Mouse (Mus musculus) cerebellum, postnatal 14 days (tissue): ENCODE data around the gene Sptssa.
A peak's percentile ranks its signal among the peaks of the same experiment; 100 is the strongest.
"Not testable (repeated sequence)": the region's sequence is repeated elsewhere in the genome, so short reads cannot be mapped to it uniquely, and the experiment has no call there.

Experiments
- DNase-seq, 2 experiments: peaks; one replicate each; pipeline ENCODE4 v3.0.0; 2021; ENCODE audit warnings: mixed read lengths in 2 of 2

The Sptssa gene

DNA sequence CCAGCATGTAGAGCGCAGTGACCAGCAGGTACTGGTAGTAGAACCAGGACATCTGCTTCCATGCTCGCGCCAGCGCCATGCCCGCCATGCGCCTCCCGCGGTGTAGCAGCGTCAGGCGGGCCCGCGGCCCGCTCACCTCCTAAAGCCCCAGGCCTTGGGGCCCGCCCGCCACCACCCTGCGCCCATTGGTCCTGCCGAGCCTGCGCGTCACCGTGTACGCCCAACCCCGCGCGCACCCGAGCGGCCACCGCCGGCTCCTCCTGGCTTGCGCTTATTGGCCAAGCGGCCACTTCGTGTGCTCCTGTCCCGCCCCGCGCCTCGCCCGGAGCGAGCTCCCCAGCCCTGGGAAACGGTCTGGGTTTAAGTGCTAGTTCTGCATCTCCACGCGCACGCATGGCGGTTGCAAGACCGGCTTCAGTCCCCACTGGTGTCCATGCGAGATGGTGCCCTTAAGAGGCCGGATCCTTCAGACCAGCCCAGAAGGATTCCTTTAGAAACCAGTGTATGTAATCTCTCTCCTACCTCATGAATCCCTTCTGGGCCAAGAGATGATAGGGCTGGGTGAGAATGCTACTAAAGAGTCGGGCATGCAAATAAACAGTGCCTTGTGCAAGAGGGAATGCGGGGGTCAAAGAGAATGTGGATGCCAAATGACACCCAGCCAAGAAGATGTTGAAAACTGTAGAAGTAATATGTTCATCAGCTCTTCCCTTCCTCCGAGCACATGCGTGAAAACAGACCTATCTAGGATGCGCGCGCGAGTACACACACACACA is at the start of gene Sptssa:
Gene Sptssa (minus strand): TSS at position 178 of the 776 bp plus-strand sequence.
- peak; percentile 97 to 98 for DNase-seq

DNA sequence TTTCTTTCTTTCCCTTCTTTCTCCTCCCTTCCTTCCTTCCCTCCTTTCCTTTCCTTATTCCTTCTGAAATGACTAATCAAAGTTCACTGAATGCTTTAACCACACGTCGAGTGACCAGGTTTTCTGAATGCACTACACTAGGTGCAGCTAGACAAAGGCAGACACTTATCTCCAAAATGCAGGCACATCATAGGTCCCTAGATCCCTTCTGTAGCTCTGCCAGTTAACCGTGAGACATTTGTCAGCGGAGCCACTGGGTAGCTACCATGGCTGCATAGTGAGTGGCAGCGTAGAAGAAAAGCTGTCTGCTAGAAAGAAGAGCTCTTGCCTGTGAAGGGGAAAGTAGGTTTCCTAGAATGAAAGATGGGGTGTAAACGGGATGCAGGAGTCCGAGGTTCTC is 43.0 kb upstream of the Sptssa start:
- no peak for DNase-seq

DNA sequence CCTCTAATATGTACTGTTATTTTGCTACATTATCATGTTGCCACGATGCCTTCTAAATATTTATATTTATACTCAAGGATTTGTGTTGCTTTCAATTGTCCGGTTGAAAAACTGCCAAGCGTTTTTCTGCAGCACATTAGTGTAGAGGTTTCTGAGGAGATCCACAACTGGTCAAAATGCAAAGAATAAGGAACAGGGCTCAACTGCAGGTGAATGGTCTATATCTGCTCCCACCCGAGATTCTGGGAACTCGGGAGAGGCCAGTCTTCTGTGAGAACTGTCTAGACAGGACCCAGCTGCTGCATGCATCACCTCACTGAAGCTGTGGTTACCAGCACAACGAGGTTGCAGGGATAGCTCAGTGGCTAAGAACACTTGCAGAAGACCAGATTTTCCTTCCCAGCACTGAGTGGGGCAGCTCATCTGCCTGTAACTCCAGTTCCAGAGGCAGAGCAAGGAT is 41.4 kb upstream of the Sptssa start:
- DNase-seq, result peak; percentile 29 to 36

GRCm38 (mm10) chr12:54697003-54697597 is 40.7 kb upstream of the Sptssa start:
- DNase-seq, result peak; percentile 39 to 41

DNA sequence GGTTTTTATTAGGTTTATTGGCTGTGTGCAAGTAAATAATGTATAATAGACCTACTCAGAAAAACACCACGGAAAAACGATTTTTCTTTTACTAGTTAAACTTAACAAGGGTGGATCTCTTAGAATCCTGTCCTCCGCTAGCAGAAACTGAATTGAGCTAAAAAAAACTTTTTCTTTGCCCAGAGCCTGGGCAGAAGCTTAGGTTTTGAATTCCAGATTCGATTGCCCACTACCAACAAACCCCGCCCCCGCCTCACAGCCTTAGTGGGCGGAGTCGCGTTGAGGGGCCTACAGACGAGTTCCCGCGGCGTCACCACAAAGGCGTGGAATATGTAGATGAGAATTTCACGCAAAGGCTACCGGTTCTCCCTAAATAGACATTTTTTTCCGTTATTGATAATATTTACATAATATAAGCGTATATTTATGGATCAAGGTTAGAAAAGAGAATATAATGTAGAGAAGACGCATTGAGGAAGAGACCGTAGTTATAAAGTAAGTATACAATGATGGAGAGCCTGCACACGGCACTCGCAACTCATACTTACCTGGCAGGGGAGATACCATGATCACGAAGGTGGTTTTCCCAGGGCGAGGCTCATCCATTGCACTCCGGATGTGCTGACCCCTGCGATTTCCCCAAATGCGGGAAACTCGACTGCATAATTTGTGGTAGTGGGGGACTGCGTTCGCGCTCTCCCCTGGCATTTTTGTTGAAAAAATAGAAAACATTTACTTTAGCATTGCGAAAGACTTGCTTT is 40.0 kb upstream of the Sptssa start:
- peak; percentile 96 for DNase-seq

GRCm38 (mm10) chr12:54695511-54696241 is 39.3 kb upstream of the Sptssa start, which contains the start of gene Eapp:
Gene Eapp (minus strand): TSS chr12:54695897.
- DNase-seq, result peak; percentile 95 to 97

- no peak for DNase-seq
Measured at GRCm38 (mm10) chr12:54694847-54695510, 38.6 kb upstream of the Sptssa start.

- DNase-seq, result no peak
Measured at GRCm38 (mm10) chr12:54689082-54689481, 32.7 kb upstream of the Sptssa start.

GRCm38 (mm10) chr12:54683182-54683581 is 26.8 kb upstream of the Sptssa start:
- DNase-seq, result no peak

DNA sequence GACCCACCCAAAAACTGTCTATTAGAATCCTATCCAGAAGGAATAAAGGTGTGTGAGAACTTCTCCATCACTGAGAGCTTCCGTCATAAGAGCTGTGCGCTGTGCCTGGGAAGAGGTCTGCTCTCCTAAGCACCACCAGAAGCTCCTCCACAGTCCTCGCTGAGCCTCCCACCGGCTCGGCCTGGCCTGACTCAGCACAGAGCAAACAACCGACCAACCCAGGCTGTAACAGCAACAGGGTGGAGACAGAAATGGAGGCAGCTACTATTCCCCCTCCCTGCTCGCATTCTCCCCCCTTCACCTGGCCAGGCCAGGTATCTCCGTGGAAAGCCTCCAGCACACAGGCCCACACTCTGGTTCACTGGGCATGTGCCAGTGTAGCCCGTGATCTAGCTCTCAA is 20.3 kb upstream of the Sptssa start:
- no peak for DNase-seq

DNA sequence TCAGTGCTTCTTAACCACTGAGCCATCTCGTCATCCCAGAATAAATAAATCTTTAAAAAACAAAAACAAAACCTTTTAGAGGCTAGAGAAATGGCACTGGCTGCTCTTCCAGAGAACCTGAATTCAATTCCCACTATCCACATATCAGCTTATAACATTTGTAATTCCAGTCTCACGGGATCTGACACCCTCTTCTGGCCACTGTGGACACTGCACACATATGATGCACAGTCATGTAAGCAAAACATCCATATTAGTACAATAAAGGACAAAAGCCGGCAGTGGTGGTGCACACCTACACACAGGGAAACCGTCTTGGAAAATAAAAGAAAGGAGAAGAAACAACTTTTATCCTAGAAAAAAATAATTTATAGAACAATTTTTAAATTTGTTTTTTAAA is 19.0 kb upstream of the Sptssa start:
- DNase-seq, result no peak

- DNase-seq, result no peak
Measured at GRCm38 (mm10) chr12:54671262-54671661, 14.9 kb upstream of the Sptssa start.

- no peak for DNase-seq
Measured at GRCm38 (mm10) chr12:54668141-54668540, 11.8 kb upstream of the Sptssa start.

GRCm38 (mm10) chr12:54665526-54665925 is 9.2 kb upstream of the Sptssa start:
- no peak for DNase-seq

GRCm38 (mm10) chr12:54661470-54661869 is 5.1 kb upstream of the Sptssa start:
- DNase-seq, result not testable (repeated sequence)

- DNase-seq, result no peak
Measured at GRCm38 (mm10) chr12:54659901-54660300, 3.5 kb upstream of the Sptssa start.

GRCm38 (mm10) chr12:54658425-54659092 is 2.2 kb upstream of the Sptssa start:
- no peak for DNase-seq

DNA sequence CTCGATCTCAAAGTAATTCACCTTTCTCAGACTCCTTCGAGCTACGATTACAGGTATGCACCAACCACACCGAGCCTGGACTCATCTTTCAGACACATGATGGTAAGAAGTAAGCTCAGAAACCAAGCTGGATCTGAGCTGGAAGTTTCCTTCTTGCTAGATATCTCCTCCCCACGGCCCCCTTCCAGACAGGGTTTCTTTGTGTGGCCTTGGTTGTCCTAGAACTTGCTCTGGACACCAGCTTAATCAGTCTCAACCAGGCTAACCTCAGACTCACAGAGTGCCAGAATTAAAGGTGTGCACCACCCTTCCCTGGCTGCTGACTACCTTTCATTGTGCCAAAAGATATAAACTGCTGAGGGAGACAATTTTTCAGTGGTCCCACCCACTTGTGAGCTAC is 1.6 kb upstream of the Sptssa start:
- no peak for DNase-seq

DNA sequence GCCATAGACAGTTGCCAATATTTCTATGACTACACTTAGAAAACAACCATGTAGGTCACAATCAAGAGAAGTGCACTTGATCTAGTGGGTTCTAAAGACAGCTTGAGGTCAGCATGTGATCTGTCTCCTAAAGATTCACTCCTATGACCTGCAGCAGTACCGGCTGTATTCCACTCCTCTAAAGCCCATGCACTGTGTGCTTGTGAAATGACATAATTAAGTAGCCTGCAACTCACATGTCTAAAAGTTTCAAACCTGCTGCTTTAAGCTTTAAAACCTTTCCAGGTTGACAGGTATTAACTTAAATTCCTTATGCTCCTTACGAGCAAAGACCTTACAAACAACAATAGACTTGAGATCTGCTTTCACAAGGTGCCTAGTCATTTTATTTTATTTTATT is 853 bp upstream of the Sptssa start:
- DNase-seq, result no peak

GRCm38 (mm10) chr12:54656039-54656395 is 356 bp downstream of the Sptssa start:
- DNase-seq, result no peak

DNA sequence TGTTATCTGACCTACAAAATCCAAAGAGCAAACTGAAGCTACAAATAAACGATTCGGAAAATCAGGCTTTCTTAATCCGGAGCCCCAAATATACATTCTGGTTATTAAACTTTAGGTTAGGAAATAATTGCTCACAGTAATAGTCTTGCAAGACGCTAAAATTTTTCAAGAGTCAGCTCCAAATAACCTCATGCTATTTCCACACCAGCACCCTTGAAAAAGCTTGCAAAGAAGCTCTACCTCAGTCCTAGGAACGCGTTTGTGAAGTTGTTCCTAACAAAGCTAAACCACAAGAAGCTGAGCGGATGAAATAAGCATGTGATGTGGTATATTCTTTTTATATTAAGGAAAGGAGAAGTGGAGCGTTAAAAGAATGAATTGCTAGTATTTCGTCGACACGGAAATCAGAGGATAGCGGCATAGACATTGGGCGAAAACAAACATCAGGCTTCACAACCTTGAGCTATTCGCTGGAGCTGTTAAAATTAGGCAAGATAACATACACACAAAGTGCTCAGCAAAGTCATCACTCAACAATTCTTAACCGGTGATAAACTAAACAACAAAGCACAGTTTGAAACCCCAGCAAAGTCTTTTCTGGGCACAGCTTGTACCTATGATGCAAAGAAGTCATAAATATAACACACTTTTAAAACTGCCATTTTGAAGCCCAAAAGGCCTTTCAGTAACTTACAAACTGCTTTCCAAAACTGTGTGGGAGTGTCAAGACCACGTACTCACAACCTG is 908 bp downstream of the Sptssa start:
- no peak for DNase-seq
